Mouse (Mus musculus): ENCODE data around the gene Zbtb39.

GRCm38 (mm10) chr10:127751548-127751947, 12.2 kb downstream of the Zbtb39 start, which contains the start of gene Gpr182:
- TF ChIP-seq CTCF (IDR thresholded peaks at IDR 0.05; ENCODE audit: insufficient read depth, low read length) (no peak), POLR2A (IDR thresholded peaks at IDR 0.05; ENCODE audit: borderline replicate concordance, extremely low read depth, low read depth, low read length) (peak; percentile 73; the same call in 1 of the 2 replicates)
